Mouse (Mus musculus) limb, embryonic 14.5 days (tissue): ENCODE results near the gene Vps53. TPM values are rescaled to one million over a fixed set of nuclear protein-coding genes. Genes with fewer than 3 reads are reported as not detected.
"Not testable (repeated sequence)": the region's sequence is repeated elsewhere in the genome, so short reads cannot be mapped to it uniquely, and the experiment has no call there.

Experiments
- ATAC-seq: fragments of 200-750 bp; cut with Nextera tagmentation; 2 replicates; pipeline ENCODE4 v1.8.0; 2017; ENCODE audit warnings: low read depth, moderate number of reproducible peaks, moderate TSS enrichment; ENCODE audit not compliant: low FRiP score
- DNase-seq: peaks from one replicate; pipeline ENCODE4 v3.0.0-alpha.2; 2015; ENCODE audit warnings: low spot score
- H3K27ac ChIP-seq: fragments of 300-500 bp; sonication (generic); replicated peaks from 2 replicates; pipeline ENCODE4 v1.5.1; 2014; ENCODE audit warnings: low read depth, mild to moderate bottlenecking, low read length, moderate library complexity, mixed read lengths
- H3K27me3 ChIP-seq: fragments of 300-500 bp; sonication (generic); 2 replicates; pipeline ENCODE4 v1.6.1; 2014; ENCODE audit warnings: low read length, mixed read lengths; ENCODE audit not compliant: control insufficient read depth, insufficient read depth
- H3K36me3 ChIP-seq: fragments of 300-500 bp; sonication (generic); 2 replicates; pipeline ENCODE4 v1.6.1; 2014; ENCODE audit warnings: mild to moderate bottlenecking, low read length, moderate library complexity, mixed read lengths; ENCODE audit not compliant: control insufficient read depth, insufficient read depth
- H3K4me1 ChIP-seq: fragments of 300-500 bp; sonication (generic); 2 replicates; pipeline ENCODE4 v1.6.1; 2014; ENCODE audit warnings: antibody characterized with exemption, low read length, mixed read lengths; ENCODE audit not compliant: control insufficient read depth, insufficient read depth
- H3K4me2 ChIP-seq: fragments of 300-500 bp; sonication (generic); replicated peaks from 2 replicates; pipeline ENCODE4 v1.6.1; 2014; ENCODE audit warnings: low read depth, mild to moderate bottlenecking, low read length, moderate library complexity; ENCODE audit not compliant: severe bottlenecking
- H3K4me3 ChIP-seq: fragments of 300-500 bp; sonication (generic); replicated peaks from 2 replicates; pipeline ENCODE4 v1.5.1; 2014; ENCODE audit warnings: low read length
- H3K9ac ChIP-seq: fragments of 300-500 bp; sonication (generic); 2 replicates; pipeline ENCODE4 v1.6.1; 2014; ENCODE audit warnings: mild to moderate bottlenecking, low read depth, low read length, moderate library complexity; ENCODE audit not compliant: severe bottlenecking
- H3K9me3 ChIP-seq: fragments of 300-500 bp; sonication (generic); 2 replicates; pipeline ENCODE4 v1.6.1; 2016; ENCODE audit warnings: low read length; ENCODE audit not compliant: control insufficient read depth
- POLR2A ChIP-seq: fragments of 200-500 bp; IDR thresholded peaks from 2 replicates; pipeline ENCODE4 v1.8.0; 2012; ENCODE audit warnings: inconsistent platforms, mild to moderate bottlenecking, moderate library complexity, borderline replicate concordance; ENCODE audit not compliant: insufficient read depth, insufficient read length; ENCODE audit errors: extremely low read depth
- WGBS: fragments of 180-500 bp; shearing (Covaris S2); extraction: QIAGEN DNeasy Blood & Tissue Kit; methylation state at CpG from one replicate; pipeline ENCODE4 v1.1.7; 2014; 5-methylcytosine and 5-hydroxymethylcytosine counted together
- polyA plus RNA-seq, 2 experiments: library from polyadenylated mRNA; depleted of rRNA in 1 of 2; stranded (reverse) in 1 of 2; unstranded in 1 of 2; fragments of >200 nt; fragmentation: Nextera tagmentation in 1 of 2; extraction: Ambion mirVana in 1 of 2; gene quantifications; 2 replicates each; pipeline versions ENCODE4 v1.2.1 to v1.2.3; 2012 to 2014

Vps53 gene
- polyA plus RNA-seq, 2 experiments, result 29.6 to 37.3 TPM

- peak overlapping the region; percentile 80 for H3K4me3 ChIP-seq
- ATAC-seq (no peak), DNase-seq (no peak)
- no peaks in the 10 kb centered on the region for H3K27me3 ChIP-seq
- WGBS, result 67% methylated on average over 5 of the region's 5 CpGs
- peak overlapping the region; percentile 62 for H3K4me2 ChIP-seq
- no peaks in the 10 kb centered on the region for H3K4me1 ChIP-seq
- H3K27ac ChIP-seq, result no peak overlapping the region
- TF ChIP-seq POLR2A, result no peak
- no peak overlapping the region for H3K9ac ChIP-seq
- peaks cover 43% of the 10 kb centered on the region for H3K36me3 ChIP-seq
- H3K9me3 ChIP-seq, result no peaks in the 10 kb centered on the region
Observed at GRCm38 (mm10) chr11:76216049-76216540, 36.6 kb upstream of the Vps53 start.

DNA sequence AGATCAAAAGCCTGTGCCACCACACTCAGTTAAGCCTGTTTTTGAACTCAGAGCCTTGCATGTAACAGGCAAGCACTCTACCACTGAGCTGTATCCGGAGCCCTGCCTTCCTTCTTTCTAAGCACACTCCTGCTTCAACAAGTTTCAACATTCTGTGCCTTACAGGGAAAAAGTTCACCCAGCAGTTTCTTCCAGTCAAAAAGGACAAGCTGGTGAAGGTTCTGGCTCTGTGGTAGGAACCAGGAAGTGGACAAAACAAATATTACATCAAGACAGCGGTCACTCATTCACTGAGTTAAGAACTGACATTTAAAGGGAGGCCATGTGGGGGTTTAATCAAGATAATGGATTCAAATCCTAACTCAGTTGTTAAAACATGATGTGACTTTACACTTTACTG lies 35.6 kb upstream of the Vps53 start:
- Histone ChIP-seq H3K36me3 (peaks cover 42% of the 10 kb centered on the region), H3K9ac (no peak overlapping the region)

GRCm38 (mm10) chr11:76213841-76214240 lies 34.4 kb upstream of the Vps53 start:
- TF ChIP-seq POLR2A, result no peak
- Histone ChIP-seq H3K9ac (no peak overlapping the region), H3K4me2 (no peak overlapping the region), H3K27me3 (no peaks in the 10 kb centered on the region), H3K27ac (no peak overlapping the region), H3K4me3 (no peak overlapping the region), H3K4me1 (no peaks in the 10 kb centered on the region), H3K36me3 (peaks cover 46% of the 10 kb centered on the region), H3K9me3 (no peaks in the 10 kb centered on the region)
- WGBS, result 94% methylated on average over 5 of the region's 5 CpGs
- no peak for ATAC-seq
- no peak for DNase-seq

More for the DNA sequence above, 35.6 kb upstream of the Vps53 start:
- TF ChIP-seq POLR2A, result no peak
- no peaks in the 10 kb centered on the region for H3K4me1 ChIP-seq
- H3K27ac ChIP-seq, result no peak overlapping the region
- H3K4me2 ChIP-seq, result no peak overlapping the region
- H3K9me3 ChIP-seq, result no peaks in the 10 kb centered on the region
- ATAC-seq (no peak), DNase-seq (no peak)
- no peaks in the 10 kb centered on the region for H3K27me3 ChIP-seq
- 93% methylated on average over 2 of the region's 2 CpGs for WGBS
- H3K4me3 ChIP-seq, result no peak overlapping the region

DNA sequence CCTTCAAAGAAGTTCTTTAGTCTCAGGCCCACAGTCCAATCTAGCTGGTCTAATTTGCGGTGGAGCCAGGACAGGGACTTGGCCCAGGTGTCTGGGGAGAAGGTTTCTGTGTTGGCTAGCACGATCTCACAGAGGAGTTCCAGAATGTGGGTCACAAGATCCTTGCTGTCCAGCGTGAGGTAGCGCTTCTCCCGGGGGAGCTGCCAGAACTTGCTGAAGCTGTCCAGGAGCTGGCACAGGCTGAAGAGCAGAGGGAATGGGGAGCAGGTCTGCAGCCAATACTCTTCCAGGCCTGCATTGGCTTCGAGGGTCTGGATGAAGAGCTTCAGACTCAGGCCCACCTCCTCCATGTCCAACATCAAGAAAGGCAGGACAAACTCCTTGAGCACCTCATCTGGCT lies 32.1 kb upstream of the Vps53 start:
- H3K27me3 ChIP-seq, ATAC-seq, H3K4me3 ChIP-seq, H3K9me3 ChIP-seq, DNase-seq, H3K27ac ChIP-seq, H3K4me1 ChIP-seq, H3K4me2 ChIP-seq, H3K9ac ChIP-seq: not testable (repeated sequence)
- H3K36me3 ChIP-seq, result peaks cover 67% of the 10 kb centered on the region
- 89% methylated on average over 4 of the region's 6 CpGs for WGBS

GRCm38 (mm10) chr11:76210228-76210985 lies 31.0 kb upstream of the Vps53 start:
- DNase-seq (no peak), ATAC-seq (no peak)
- H3K27me3 ChIP-seq, result no peaks in the 10 kb centered on the region
- WGBS, result 80% methylated on average over 13 of the region's 13 CpGs
- peaks cover 78% of the 10 kb centered on the region for H3K36me3 ChIP-seq
- no peaks in the 10 kb centered on the region for H3K4me1 ChIP-seq
- no peak overlapping the region for H3K9ac ChIP-seq
- H3K4me2 ChIP-seq, result no peak overlapping the region
- TF ChIP-seq POLR2A, result no peak
- H3K27ac ChIP-seq, result no peak overlapping the region
- no peaks in the 10 kb centered on the region for H3K9me3 ChIP-seq
- no peak overlapping the region for H3K4me3 ChIP-seq
